Mouse (Mus musculus) spleen, postnatal 14 days (tissue): Measurements from ENCODE around the gene Susd1.

ENCODE experiments used
- DNase-seq, 2 experiments: peaks; one replicate each; pipeline ENCODE4 v3.0.0; 2021 to 2022; ENCODE audit warnings: low spot score in 2 of 2

Susd1 gene

GRCm38 (mm10) chr4:59322733-59323132, 115.7 kb downstream of the Susd1 start:
- DNase-seq, result no peak

GRCm38 (mm10) chr4:59322056-59322455, 116.4 kb downstream of the Susd1 start:
- no peak for DNase-seq

GRCm38 (mm10) chr4:59321181-59322008, 117.0 kb downstream of the Susd1 start:
- no peak for DNase-seq

GRCm38 (mm10) chr4:59319136-59319941, 119.1 kb downstream of the Susd1 start:
- DNase-seq, result no peak

GRCm38 (mm10) chr4:59318602-59319001, 119.8 kb downstream of the Susd1 start:
- DNase-seq, result no peak

GRCm38 (mm10) chr4:59315553-59316405, 122.7 kb downstream of the Susd1 start:
- DNase-seq, result no peak

GRCm38 (mm10) chr4:59314939-59315552, 123.4 kb downstream of the Susd1 start:
- no peak for DNase-seq

GRCm38 (mm10) chr4:59312945-59313344, 125.5 kb downstream of the Susd1 start:
- no peak for DNase-seq

- DNase-seq, result no peak
Observed at GRCm38 (mm10) chr4:59310590-59310989, 127.8 kb downstream of the Susd1 start.

- no peak for DNase-seq
Observed at GRCm38 (mm10) chr4:59307841-59308589, 130.4 kb downstream of the Susd1 start.

GRCm38 (mm10) chr4:59302387-59302786, 136.0 kb downstream of the Susd1 start:
- DNase-seq, result no peak

- no peak for DNase-seq
Observed at GRCm38 (mm10) chr4:59301025-59301815, 137.2 kb downstream of the Susd1 start.

GRCm38 (mm10) chr4:59298719-59299496, 139.5 kb downstream of the Susd1 start:
- no peak for DNase-seq

- no peak for DNase-seq
Observed at GRCm38 (mm10) chr4:59295127-59295526, 143.3 kb downstream of the Susd1 start.

- no peak for DNase-seq
Observed at GRCm38 (mm10) chr4:59294661-59295060, 143.8 kb downstream of the Susd1 start.

- DNase-seq, result no peak
Observed at GRCm38 (mm10) chr4:59291914-59292718, 146.3 kb downstream of the Susd1 start.

GRCm38 (mm10) chr4:59290972-59291576, 147.4 kb downstream of the Susd1 start:
- DNase-seq, result no peak

GRCm38 (mm10) chr4:59287103-59287502, 151.3 kb downstream of the Susd1 start:
- no peak for DNase-seq
